Mouse (Mus musculus): Measurements from ENCODE around the gene Nfe2l2.

DNA sequence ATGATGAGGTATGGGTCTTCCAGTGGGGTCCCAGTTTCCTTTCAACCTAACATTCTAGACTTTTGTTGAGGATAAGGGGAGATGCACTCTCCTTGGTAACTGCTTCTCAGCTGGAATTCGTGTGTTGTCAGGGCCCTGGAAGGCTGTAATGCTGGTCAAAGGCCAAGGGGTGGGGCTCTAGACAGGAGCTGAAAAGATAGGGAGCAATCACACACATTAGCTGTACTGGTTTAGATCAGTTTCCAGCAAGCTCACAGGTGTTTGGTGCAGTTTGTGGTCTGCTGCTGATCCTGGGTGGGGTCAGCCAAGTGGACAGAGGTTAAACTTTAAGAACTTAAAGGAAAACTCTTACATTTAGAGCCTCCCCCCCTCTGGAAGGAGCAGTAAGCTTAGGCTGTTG lies 3.0 kb upstream of the Nfe2l2 start:
- TF ChIP-seq MAX (IDR thresholded peaks at IDR 0.05; ENCODE audit: low read depth) (no peak), REST (IDR thresholded peaks at IDR 0.05; ENCODE audit: insufficient read depth, insufficient read length) (no peak), E2F4 (IDR thresholded peaks at IDR 0.05; ENCODE audit: insufficient read depth) (no peak), POLR2A (IDR thresholded peaks at IDR 0.05; ENCODE audit: insufficient read length, low read depth) (no peak), TCF3 (IDR thresholded peaks at IDR 0.05; ENCODE audit: insufficient read length, low read depth) (no peak), USF1 (IDR thresholded peaks at IDR 0.05; ENCODE audit: low read depth) (no peak), POLR2AphosphoS2 (IDR thresholded peaks at IDR 0.05; ENCODE audit: insufficient read length, low read depth) (no peak), TCF12 (IDR thresholded peaks at IDR 0.05; ENCODE audit: insufficient read depth, poor library complexity, severe bottlenecking) (no peak), MYOD1 (IDR thresholded peaks at IDR 0.05; ENCODE audit: control insufficient read depth in 1 of 3, insufficient read length in 2 of 3, low read depth in 2 of 3) (no peak)
